8 mouse cellular contexts compared by ENCODE assay signal in genomic region chr8:123137645-123138077, GRCm38 (mm10). TPM values are rescaled to one million over a fixed set of nuclear protein-coding genes. Genes with fewer than 3 reads are reported as not detected.
DNase-seq lines count a peak whose midpoint lies in the region; ATAC-seq lines count a peak whose summit lies in the region.

No protein-coding gene starts in this region.

- H3K27me3 ChIP-seq in lung, embryonic 16.5 days (ENCODE audit: control insufficient read depth, insufficient read depth, low read depth, low read length) = no peaks in the 10 kb centered on the region
- no peaks in the 10 kb centered on the region for H3K27me3 ChIP-seq in embryonic facial prominence, embryonic 11.5 days (ENCODE audit: control insufficient read depth, insufficient read depth, low read length)
- no peaks in the 10 kb centered on the region for H3K27me3 ChIP-seq in heart, embryonic 11.5 days (ENCODE audit: control insufficient read depth, insufficient read depth, low read length)
- no peaks in the 10 kb centered on the region; the same call in 1 of the 2 replicates for H3K27me3 ChIP-seq in midbrain, embryonic 12.5 days

- peaks cover 4% of the 10 kb centered on the region; the same call in 1 of the 2 replicates for H3K9me3 ChIP-seq in lung, embryonic 16.5 days (ENCODE audit: control insufficient read depth, low read length)
- H3K9me3 ChIP-seq in embryonic facial prominence, embryonic 11.5 days (replicated peaks; ENCODE audit: control insufficient read depth, low read length) = no peaks in the 10 kb centered on the region
- peaks cover 3% of the 10 kb centered on the region; the same call in 1 of the 2 replicates for H3K9me3 ChIP-seq in heart, embryonic 11.5 days (replicated peaks; ENCODE audit: control insufficient read depth, low read length)
- H3K9me3 ChIP-seq in midbrain, embryonic 12.5 days = peaks cover 3% of the 10 kb centered on the region; the same call in 1 of the 2 replicates

- H3K4me3 ChIP-seq in lung, embryonic 16.5 days (ENCODE audit: low read length) = no peak overlapping the region
- no peak overlapping the region for H3K4me3 ChIP-seq in embryonic facial prominence, embryonic 11.5 days (ENCODE audit: low read depth, low read length)
- H3K4me3 ChIP-seq in heart, embryonic 11.5 days (ENCODE audit: low read depth, low read length) = no peak overlapping the region
- H3K4me3 ChIP-seq in midbrain, embryonic 12.5 days = no peak overlapping the region

- no peaks in the 10 kb centered on the region for H3K36me3 ChIP-seq in lung, embryonic 16.5 days (ENCODE audit: control insufficient read depth, insufficient read depth, low read length)
- no peaks in the 10 kb centered on the region for H3K36me3 ChIP-seq in embryonic facial prominence, embryonic 11.5 days (replicated peaks; ENCODE audit: control insufficient read depth, insufficient read depth, low read depth, low read length)
- no peaks in the 10 kb centered on the region for H3K36me3 ChIP-seq in heart, embryonic 11.5 days (ENCODE audit: control insufficient read depth, insufficient read depth, low read length)
- no peaks in the 10 kb centered on the region for H3K36me3 ChIP-seq in midbrain, embryonic 12.5 days

- ATAC-seq in lung, embryonic 16.5 days (ENCODE audit: low read depth) = peak; percentile 67
- peak; percentile 87 for ATAC-seq in embryonic facial prominence, embryonic 11.5 days (replicated peaks; ENCODE audit: insufficient number of reproducible peaks, low FRiP score, low TSS enrichment, low read depth)
- peak; percentile 79 for ATAC-seq in heart, embryonic 11.5 days (replicated peaks; ENCODE audit: insufficient number of reproducible peaks, low FRiP score, low TSS enrichment)
- 0 out of 2 replicates have a peak, but pooled peaks have one; percentile 47 for ATAC-seq in midbrain, embryonic 12.5 days (ENCODE audit: low FRiP score, low read depth)
- no peak for ATAC-seq in erythroblast, adult 5-6 weeks (replicated peaks; ENCODE audit: low FRiP score, poor library complexity, severe bottlenecking)
- no peak for ATAC-seq in granulocyte monocyte progenitor cell, adult 5-6 weeks (replicated peaks; ENCODE audit: poor library complexity, severe bottlenecking)

- no peak for DNase-seq in lung, adult 18-20 months
- peak; percentile 77 for DNase-seq in embryonic facial prominence, embryonic 11.5 days (ENCODE audit: low spot score)
- peak; percentile 82 to 89 for DNase-seq in kidney, postnatal 4 days

- peak overlapping the region; percentile 8; the same call in 1 of the 2 replicates for H3K9ac ChIP-seq in lung, embryonic 16.5 days (ENCODE audit: low read length)
- no peak overlapping the region for H3K9ac ChIP-seq in embryonic facial prominence, embryonic 11.5 days (replicated peaks; ENCODE audit: low read length)
- no peak overlapping the region for H3K9ac ChIP-seq in heart, embryonic 11.5 days (ENCODE audit: low read depth, low read length)
- no peak overlapping the region for H3K9ac ChIP-seq in midbrain, embryonic 12.5 days (replicated peaks)

- no peak overlapping the region for H3K4me2 ChIP-seq in lung, embryonic 16.5 days (ENCODE audit: low read depth, low read length)
- no peak overlapping the region for H3K4me2 ChIP-seq in embryonic facial prominence, embryonic 11.5 days (ENCODE audit: low read depth, low read length)
- H3K4me2 ChIP-seq in heart, embryonic 11.5 days = no peak overlapping the region
- H3K4me2 ChIP-seq in midbrain, embryonic 12.5 days (replicated peaks) = no peak overlapping the region

- 7% methylated on average over 2 of the region's 2 CpGs for WGBS in lung, embryonic 16.5 days
- WGBS in embryonic facial prominence, embryonic 11.5 days = 17% methylated on average over 2 of the region's 2 CpGs
- 4% methylated on average over 2 of the region's 2 CpGs for WGBS in heart, embryonic 11.5 days (ENCODE audit: insufficient replicate concordance)
- WGBS in midbrain, embryonic 12.5 days = 25% methylated on average over 2 of the region's 2 CpGs

- peaks cover 28% of the 10 kb centered on the region for H3K4me1 ChIP-seq in lung, embryonic 16.5 days (replicated peaks; ENCODE audit: control insufficient read depth, insufficient read depth, low read length)
- H3K4me1 ChIP-seq in embryonic facial prominence, embryonic 11.5 days (ENCODE audit: control insufficient read depth, insufficient read depth, low read length) = no peaks in the 10 kb centered on the region
- H3K4me1 ChIP-seq in heart, embryonic 11.5 days (ENCODE audit: control insufficient read depth, insufficient read depth, low read length) = peaks cover 18% of the 10 kb centered on the region
- peaks cover 29% of the 10 kb centered on the region for H3K4me1 ChIP-seq in midbrain, embryonic 12.5 days

- peak overlapping the region; percentile 74 for H3K27ac ChIP-seq in lung, embryonic 16.5 days (ENCODE audit: low read length)
- no peak overlapping the region; the same call in 1 of the 2 replicates for H3K27ac ChIP-seq in embryonic facial prominence, embryonic 11.5 days (replicated peaks; ENCODE audit: low read depth, low read length)
- H3K27ac ChIP-seq in heart, embryonic 11.5 days (ENCODE audit: low read depth, low read length) = peak overlapping the region; percentile 46; the same call in 1 of the 2 replicates
- H3K27ac ChIP-seq in midbrain, embryonic 12.5 days (replicated peaks) = no peak overlapping the region; the same call in 1 of the 2 replicates

RNA-seq across cellular contexts. Expression of gene Sult5a1, which starts 20.5 kb away (rescaled TPM):
- 21.2 and 24.7 TPM in 2 replicates for polyA plus RNA-seq in lung, embryonic 16.5 days (2015; fragmentation: Nextera tagmentation; extraction: Ambion mirVana)
- polyA plus RNA-seq in embryonic facial prominence, embryonic 11.5 days (2014; fragmentation: Nextera tagmentation; extraction: Ambion mirVana) = 8.4 and 10.2 TPM in 2 replicates
- 6.6 and 8.1 TPM in 2 replicates for polyA plus RNA-seq in heart, embryonic 11.5 days (2014; fragmentation: Nextera tagmentation; extraction: Ambion mirVana)
- polyA plus RNA-seq in midbrain, embryonic 12.5 days (2016; fragmentation: Nextera tagmentation; extraction: Ambion mirVana) = 2.3 and 2.6 TPM in 2 replicates
- total RNA-seq in erythroblast, adult 5-6 weeks (2015; ENCODE audit: low replicate concordance) = not detected in 2 replicates
- total RNA-seq in erythroblast, adult 5-6 weeks (2017; ENCODE audit: low replicate concordance) = not detected in 2 replicates
- total RNA-seq in granulocyte monocyte progenitor cell, adult 5-6 weeks (2014; fragmentation: Nextera tagmentation) = not detected in 2 replicates
- not detected in 2 replicates for total RNA-seq in granulocyte monocyte progenitor cell, adult 5-6 weeks (2017)

RNA-seq across cellular contexts. Expression of gene Cpne7, which starts 20.5 kb away (rescaled TPM):
- 0.73 and 0.83 TPM in 2 replicates for polyA plus RNA-seq in lung, embryonic 16.5 days (2015; fragmentation: Nextera tagmentation; extraction: Ambion mirVana)
- 0.34 and 0.46 TPM in 2 replicates for polyA plus RNA-seq in embryonic facial prominence, embryonic 11.5 days (2014; fragmentation: Nextera tagmentation; extraction: Ambion mirVana)
- polyA plus RNA-seq in heart, embryonic 11.5 days (2014; fragmentation: Nextera tagmentation; extraction: Ambion mirVana) = 0.27 and 0.31 TPM in 2 replicates
- 0.45 and 0.60 TPM in 2 replicates for polyA plus RNA-seq in midbrain, embryonic 12.5 days (2016; fragmentation: Nextera tagmentation; extraction: Ambion mirVana)
- total RNA-seq in erythroblast, adult 5-6 weeks (2015; ENCODE audit: low replicate concordance) = not detected in 2 replicates
- not detected in 2 replicates for total RNA-seq in erythroblast, adult 5-6 weeks (2017; ENCODE audit: low replicate concordance)
- total RNA-seq in granulocyte monocyte progenitor cell, adult 5-6 weeks (2014; fragmentation: Nextera tagmentation) = not detected in 2 replicates
- not detected in 2 replicates for total RNA-seq in granulocyte monocyte progenitor cell, adult 5-6 weeks (2017)

RNA-seq across cellular contexts. Expression of gene Rpl13, which starts 35.5 kb away (rescaled TPM):
- 1,316 and 1,484 TPM in 2 replicates for polyA plus RNA-seq in lung, embryonic 16.5 days (2015; fragmentation: Nextera tagmentation; extraction: Ambion mirVana)
- 1,667 and 1,682 TPM in 2 replicates for polyA plus RNA-seq in embryonic facial prominence, embryonic 11.5 days (2014; fragmentation: Nextera tagmentation; extraction: Ambion mirVana)
- polyA plus RNA-seq in heart, embryonic 11.5 days (2014; fragmentation: Nextera tagmentation; extraction: Ambion mirVana) = 1,217 and 1,331 TPM in 2 replicates
- 1,023 and 1,075 TPM in 2 replicates for polyA plus RNA-seq in midbrain, embryonic 12.5 days (2016; fragmentation: Nextera tagmentation; extraction: Ambion mirVana)
- total RNA-seq in erythroblast, adult 5-6 weeks (2015; ENCODE audit: low replicate concordance) = 279 and 298 TPM in 2 replicates
- 472 and 492 TPM in 2 replicates for total RNA-seq in erythroblast, adult 5-6 weeks (2017; ENCODE audit: low replicate concordance)
- total RNA-seq in granulocyte monocyte progenitor cell, adult 5-6 weeks (2014; fragmentation: Nextera tagmentation) = 1,716 and 2,163 TPM in 2 replicates
- 2,167 and 2,701 TPM in 2 replicates for total RNA-seq in granulocyte monocyte progenitor cell, adult 5-6 weeks (2017)

RNA-seq across cellular contexts. Expression of gene Dpep1, which starts 48.4 kb away (rescaled TPM):
- 15.4 and 20.9 TPM in 2 replicates for polyA plus RNA-seq in lung, embryonic 16.5 days (2015; fragmentation: Nextera tagmentation; extraction: Ambion mirVana)
- polyA plus RNA-seq in embryonic facial prominence, embryonic 11.5 days (2014; fragmentation: Nextera tagmentation; extraction: Ambion mirVana) = 5.5 TPM in 2 replicates
- polyA plus RNA-seq in heart, embryonic 11.5 days (2014; fragmentation: Nextera tagmentation; extraction: Ambion mirVana) = 1.0 and 1.3 TPM in 2 replicates
- polyA plus RNA-seq in midbrain, embryonic 12.5 days (2016; fragmentation: Nextera tagmentation; extraction: Ambion mirVana) = 0.56 TPM in 2 replicates
- 1.3 TPM in 1 of 2 replicates, not detected in the other for total RNA-seq in erythroblast, adult 5-6 weeks (2015; ENCODE audit: low replicate concordance)
- total RNA-seq in erythroblast, adult 5-6 weeks (2017; ENCODE audit: low replicate concordance) = not detected in 2 replicates
- not detected in 2 replicates for total RNA-seq in granulocyte monocyte progenitor cell, adult 5-6 weeks (2014; fragmentation: Nextera tagmentation)
- not detected in 2 replicates for total RNA-seq in granulocyte monocyte progenitor cell, adult 5-6 weeks (2017)

Comparison
In these comparisons a context has a peak if more than half of its experiments do, and no peak if none do; other contexts are left out.
1. ATAC-seq: peak in lung, embryonic 16.5 days (single experiment), embryonic facial prominence, embryonic 11.5 days (single experiment), heart, embryonic 11.5 days (single experiment) and midbrain, embryonic 12.5 days (single experiment); none in erythroblast, adult 5-6 weeks (single experiment) and granulocyte monocyte progenitor cell, adult 5-6 weeks (single experiment).
2. H3K27ac ChIP-seq: peak in lung, embryonic 16.5 days (single experiment) and heart, embryonic 11.5 days (single experiment); none in embryonic facial prominence, embryonic 11.5 days (single experiment) and midbrain, embryonic 12.5 days (single experiment).
3. DNase-seq: peak in embryonic facial prominence, embryonic 11.5 days (single experiment) and kidney, postnatal 4 days (2 of 2); none in lung, adult 18-20 months (0 of 2).